Mouse (Mus musculus) C3H10T1/2 (cell line): ENCODE data around the gene Slc5a9. TPM values are rescaled to one million over a fixed set of nuclear protein-coding genes. Genes with fewer than 3 reads are reported as not detected.

ENCODE experiments used
- polyA plus RNA-seq, 2 experiments: library from polyadenylated mRNA; unstranded; fragments of >200 nt; fragmentation: generic; extraction: Trizol; gene quantifications; one replicate each; pipeline ENCODE4 v1.2.1; 2012; ENCODE audit warnings: missing spikeins in 2 of 2

Slc5a9 gene
- polyA plus RNA-seq: under 1 TPM in 1 of 2 experiments, not detected in 1; 0.02 TPM

DNA sequence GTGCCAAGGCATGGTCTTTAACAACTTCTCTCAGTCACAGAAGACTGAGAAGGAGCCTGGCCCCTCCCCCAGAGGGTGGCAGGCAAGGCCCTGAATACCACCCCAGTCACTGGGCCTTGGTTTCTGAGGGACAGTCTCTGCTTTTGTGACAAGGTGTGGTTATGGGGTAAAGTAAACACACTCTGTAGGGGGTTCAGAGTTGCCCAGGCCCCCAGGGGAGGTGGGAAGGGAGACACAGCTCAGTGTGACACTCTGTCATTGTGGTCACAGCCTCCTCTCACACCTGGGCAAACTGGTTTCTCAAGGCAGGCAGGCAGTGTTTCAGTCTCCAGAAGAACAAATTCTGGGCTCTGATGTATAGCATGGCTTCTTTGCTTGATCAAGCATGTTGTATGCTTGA lies at the start of gene Slc5a9:
Slc5a9 (minus strand) TSS at position 144 of the 400 bp plus-strand sequence.

DNA sequence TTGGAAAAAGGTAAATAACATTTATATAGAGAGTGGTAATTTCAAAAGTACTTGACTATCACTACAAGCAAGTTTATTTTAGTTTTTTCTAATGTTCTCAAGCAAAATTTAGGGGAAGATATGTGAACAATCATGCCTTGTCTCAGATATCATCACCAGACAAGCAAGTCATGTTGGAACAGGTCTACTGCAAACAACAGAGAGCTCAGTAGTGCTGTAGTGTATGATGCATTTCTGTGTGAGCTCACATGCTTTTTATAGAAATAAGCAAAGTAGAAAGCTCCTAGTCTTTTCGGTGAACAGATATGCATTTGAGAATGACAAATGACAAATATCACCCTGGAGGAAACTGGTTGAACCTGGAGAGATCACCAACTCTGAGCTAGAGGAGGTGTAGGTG lies 16.4 kb upstream of the Slc5a9 start, which contains the start of gene Skint8:
Skint8 (plus strand) TSS at position 301 of the 400 bp plus-strand sequence.

Other genes with a start within 250 kb of the Slc5a9 start
- 10 to 100 TPM in 1 of 2 experiments, 1 to 10 TPM in 1; 1.8 to 10.7 TPM for gene Spata6, start 182.9 kb downstream of the Slc5a9 start, polyA plus RNA-seq
- not detected for gene Skint8, start 16.5 kb upstream of the Slc5a9 start, polyA plus RNA-seq
- not detected for gene Skint7, start 70.0 kb upstream of the Slc5a9 start, polyA plus RNA-seq
- gene Skint1, start 103.4 kb upstream of the Slc5a9 start, polyA plus RNA-seq: not detected
- not detected for gene Skint4, start 169.1 kb upstream of the Slc5a9 start, polyA plus RNA-seq